Mouse (Mus musculus): ENCODE measurements around the gene Chek2. TPM values are rescaled to one million over a fixed set of nuclear protein-coding genes. Genes with fewer than 3 reads are reported as not detected.
"Not testable (repeated sequence)": the region's sequence is repeated elsewhere in the genome, so short reads cannot be mapped to it uniquely, and the experiment has no call there.

The Chek2 gene
- polyA plus RNA-seq, 1 experiment from 2014 or later, result 47.5 TPM

DNA sequence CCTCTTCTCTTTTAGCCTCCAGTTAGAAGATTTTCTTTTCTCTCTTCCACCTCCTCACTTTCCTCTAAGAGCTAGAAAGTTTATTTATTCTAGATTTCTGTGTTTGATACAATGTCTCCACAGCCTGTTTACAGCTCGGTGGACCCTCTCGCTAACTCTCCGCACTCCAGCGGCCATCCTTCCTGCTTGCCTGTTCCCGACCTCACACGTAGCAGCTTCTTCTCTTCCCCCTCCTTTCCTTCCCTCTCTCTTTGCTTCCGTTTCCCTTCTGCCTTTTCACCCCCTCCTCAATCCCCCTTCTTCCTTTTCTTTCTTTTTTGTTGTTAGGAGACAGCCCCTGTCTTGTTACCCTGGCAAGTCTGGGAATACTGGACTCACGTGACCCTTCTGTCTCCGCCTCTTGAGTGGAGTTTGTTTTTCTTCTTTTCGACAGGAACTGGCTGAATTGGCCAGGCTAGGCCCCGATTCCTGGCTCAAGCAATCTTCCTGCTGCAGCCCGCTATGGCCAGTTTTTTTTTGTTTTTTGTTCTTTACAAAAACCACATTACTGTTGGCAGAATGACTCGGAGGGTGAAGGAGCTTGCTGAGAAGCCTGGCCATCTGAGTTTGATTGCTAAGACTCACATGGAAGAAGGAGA, 19.4 kb downstream of the Chek2 start:
- DNase-seq (ENCODE audit: extremely low spot score, low spot score), result no peak
- Histone ChIP-seq H3K27ac (peak overlapping the region; percentile 48), H3K36me3 (replicated peaks) (peaks cover 91% of the 10 kb centered on the region), H3K27me3 (ENCODE audit: poor library complexity, severe bottlenecking) (no peaks in the 10 kb centered on the region), H3K9me3 (no peaks in the 10 kb centered on the region), H3K4me3 (no peak overlapping the region), H3K4me1 (0 out of 2 replicates have a peak, but pooled peaks cover 7% of the 10 kb centered on the region)
- 78% methylated on average over 13 of the region's 13 CpGs for WGBS

DNA sequence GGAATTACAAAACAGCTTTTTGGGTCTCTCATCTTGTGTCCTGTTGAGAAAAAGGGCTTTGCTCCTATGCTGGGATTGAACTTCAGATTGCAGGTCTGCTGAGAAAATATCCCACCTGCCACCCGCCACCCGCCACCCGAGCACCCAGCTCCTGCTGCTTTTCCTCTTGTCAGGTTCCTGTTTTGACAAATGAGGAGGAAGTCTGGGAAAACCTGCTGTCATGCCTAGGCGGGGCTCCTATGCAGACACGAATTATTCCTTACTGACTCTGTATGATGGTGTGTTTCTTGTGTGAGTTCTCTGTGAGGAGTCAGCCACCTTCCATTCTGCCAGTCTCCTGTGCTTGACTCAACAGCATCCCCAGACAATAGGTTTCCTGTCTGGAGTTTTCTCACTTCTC, 20.7 kb downstream of the Chek2 start:
- Histone ChIP-seq H3K27ac (no peak overlapping the region), H3K36me3 (replicated peaks) (peaks cover 96% of the 10 kb centered on the region)

DNA sequence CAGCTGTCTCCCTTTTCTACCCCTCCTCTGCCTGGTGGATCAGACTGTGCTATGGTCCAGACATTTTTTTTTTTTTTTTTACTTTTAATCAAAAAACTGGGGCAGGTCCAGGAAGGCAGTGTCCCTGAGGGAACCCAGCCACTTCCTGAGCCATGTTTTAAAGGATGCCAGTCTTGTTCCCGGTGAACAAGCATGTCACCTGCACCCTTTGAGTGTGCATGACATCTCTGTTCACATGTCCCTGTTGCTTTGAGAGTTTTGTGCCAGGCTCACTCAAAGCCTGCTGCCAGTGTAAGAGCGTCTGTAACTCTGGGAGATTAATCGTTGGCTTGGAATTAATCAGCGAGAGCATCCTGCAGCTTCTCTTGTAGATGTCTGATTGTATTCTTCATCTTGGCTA, 28.7 kb downstream of the Chek2 start:
- peaks cover 22% of the 10 kb centered on the region for H3K4me1 ChIP-seq
- WGBS, result 75% methylated on average over 4 of the region's 4 CpGs
- no peak overlapping the region for H3K4me3 ChIP-seq
- peak overlapping the region; percentile 62 for H3K27ac ChIP-seq
- H3K36me3 ChIP-seq (replicated peaks), result peaks cover 90% of the 10 kb centered on the region
- DNase-seq (ENCODE audit: extremely low spot score, low spot score), result no peak
- no peaks in the 10 kb centered on the region for H3K27me3 ChIP-seq (ENCODE audit: poor library complexity, severe bottlenecking)
- H3K9me3 ChIP-seq, result no peaks in the 10 kb centered on the region

More for the DNA sequence above, 20.7 kb downstream of the Chek2 start:
- no peak for DNase-seq (ENCODE audit: extremely low spot score, low spot score)
- no peaks in the 10 kb centered on the region for H3K27me3 ChIP-seq (ENCODE audit: poor library complexity, severe bottlenecking)
- H3K9me3 ChIP-seq, result no peaks in the 10 kb centered on the region
- 94% methylated on average over 5 of the region's 5 CpGs for WGBS
- no peak overlapping the region for H3K4me3 ChIP-seq
- H3K4me1 ChIP-seq, result 0 out of 2 replicates have a peak, but pooled peaks cover 7% of the 10 kb centered on the region

DNA sequence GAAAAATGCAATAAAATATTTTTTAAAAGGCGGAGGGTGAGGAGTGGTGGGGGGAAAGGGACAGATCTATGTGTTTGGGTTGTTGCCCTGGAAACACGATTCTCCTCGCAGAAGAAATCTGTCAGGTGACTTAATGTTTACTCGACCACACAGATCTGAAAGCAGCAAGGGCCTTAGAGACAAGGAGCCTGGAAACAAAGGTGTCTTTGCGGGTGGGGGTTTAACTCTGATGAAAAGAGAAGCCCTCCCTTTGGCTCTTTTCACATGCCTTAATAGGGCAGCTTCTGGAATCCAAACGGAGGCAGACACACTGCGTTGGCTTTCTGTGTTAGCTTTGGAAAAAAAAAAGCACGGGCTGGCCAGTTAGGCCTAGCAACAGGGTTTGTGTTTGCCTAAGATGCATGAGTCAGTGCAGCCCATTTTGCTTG, 29.5 kb downstream of the Chek2 start:
- Histone ChIP-seq H3K4me3 (no peak overlapping the region), H3K4me1 (peaks cover 22% of the 10 kb centered on the region), H3K27ac (peak overlapping the region; percentile 62), H3K9me3 (no peaks in the 10 kb centered on the region), H3K27me3 (ENCODE audit: poor library complexity, severe bottlenecking) (no peaks in the 10 kb centered on the region), H3K36me3 (replicated peaks) (peaks cover 89% of the 10 kb centered on the region)
- 45% methylated on average over 8 of the region's 8 CpGs for WGBS
- peak; percentile 27 for DNase-seq (ENCODE audit: extremely low spot score, low spot score)

DNA sequence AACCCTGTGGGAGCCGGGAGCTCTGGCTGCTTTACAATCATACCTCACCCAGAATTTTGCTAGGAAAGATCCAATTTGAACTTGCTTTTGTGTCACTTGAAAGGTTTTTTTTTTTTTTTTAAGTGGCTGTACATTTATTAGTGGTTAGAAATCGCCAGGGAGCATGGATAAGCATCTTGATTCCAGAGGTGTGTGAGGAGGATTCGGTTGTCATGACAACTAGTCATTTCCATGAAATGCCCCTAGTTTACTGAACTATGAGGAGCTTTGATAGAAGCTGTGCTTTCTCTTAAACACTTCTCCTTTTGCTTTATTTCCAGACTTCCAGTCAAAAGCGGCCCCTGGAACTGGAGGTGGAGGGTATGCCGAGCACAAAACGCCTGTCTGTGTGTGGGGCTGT, 33.4 kb downstream of the Chek2 start:
- no peak overlapping the region for H3K4me3 ChIP-seq
- H3K36me3 ChIP-seq (replicated peaks), result peaks cover 70% of the 10 kb centered on the region
- no peaks in the 10 kb centered on the region for H3K9me3 ChIP-seq
- peaks cover 22% of the 10 kb centered on the region for H3K4me1 ChIP-seq
- no peak for DNase-seq (ENCODE audit: extremely low spot score, low spot score)
- 87% methylated on average over 6 of the region's 6 CpGs for WGBS
- H3K27me3 ChIP-seq (ENCODE audit: poor library complexity, severe bottlenecking), result no peaks in the 10 kb centered on the region
- H3K27ac ChIP-seq, result no peak overlapping the region

DNA sequence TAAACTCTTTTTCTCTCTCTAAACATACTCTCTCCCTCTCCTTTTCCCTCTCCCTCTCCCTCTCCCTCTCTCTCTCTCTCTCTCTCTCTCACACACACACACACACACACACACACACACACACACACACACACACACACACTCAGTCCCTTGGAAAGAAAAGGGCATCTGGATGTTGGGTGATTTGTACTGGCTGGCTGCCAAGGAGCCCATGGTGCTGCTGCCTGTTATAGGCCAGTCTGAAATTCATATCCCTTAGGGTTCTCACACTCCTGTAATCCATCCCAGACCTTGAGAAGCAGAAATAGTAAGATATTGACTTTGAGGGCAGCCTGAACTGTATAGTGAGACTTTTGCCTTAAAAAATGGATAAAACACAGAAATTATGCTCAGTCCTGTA, 34.9 kb downstream of the Chek2 start:
- Histone ChIP-seq H3K4me3 (no peak overlapping the region), H3K36me3 (replicated peaks) (peaks cover 62% of the 10 kb centered on the region), H3K9me3 (no peaks in the 10 kb centered on the region), H3K27ac (no peak overlapping the region), H3K4me1 (peaks cover 13% of the 10 kb centered on the region), H3K27me3 (ENCODE audit: poor library complexity, severe bottlenecking) (no peaks in the 10 kb centered on the region)
- DNase-seq (ENCODE audit: extremely low spot score, low spot score), result no peak

DNA sequence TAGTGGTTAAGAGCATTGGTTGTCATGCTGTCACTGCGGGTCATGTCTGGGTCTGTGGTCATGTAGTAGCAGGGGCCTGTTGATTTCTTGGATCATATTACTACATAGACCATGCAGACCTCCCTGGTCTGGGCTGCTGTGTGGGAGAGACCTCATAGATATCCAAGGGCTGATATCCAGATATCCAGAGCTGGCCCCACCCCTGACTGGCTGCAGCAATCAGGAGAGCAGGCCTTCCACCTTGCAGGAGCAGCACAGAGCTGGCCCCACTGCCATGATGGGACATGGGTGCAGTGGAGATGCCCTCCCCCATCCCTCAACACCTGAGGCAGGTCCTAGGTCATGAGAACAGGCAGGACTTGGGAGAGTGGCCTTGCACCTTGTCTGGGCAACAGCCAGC, 35.5 kb downstream of the Chek2 start:
- Histone ChIP-seq H3K9me3 (no peaks in the 10 kb centered on the region), H3K27ac (peak overlapping the region; percentile 33; the same call in 1 of the 2 replicates), H3K27me3 (ENCODE audit: poor library complexity, severe bottlenecking) (no peaks in the 10 kb centered on the region), H3K4me1 (peaks cover 14% of the 10 kb centered on the region), H3K36me3 (replicated peaks) (peaks cover 56% of the 10 kb centered on the region), H3K4me3 (no peak overlapping the region)
- WGBS, result 97% methylated on average over 1 of the region's 1 CpGs
- no peak for DNase-seq (ENCODE audit: extremely low spot score, low spot score)

DNA sequence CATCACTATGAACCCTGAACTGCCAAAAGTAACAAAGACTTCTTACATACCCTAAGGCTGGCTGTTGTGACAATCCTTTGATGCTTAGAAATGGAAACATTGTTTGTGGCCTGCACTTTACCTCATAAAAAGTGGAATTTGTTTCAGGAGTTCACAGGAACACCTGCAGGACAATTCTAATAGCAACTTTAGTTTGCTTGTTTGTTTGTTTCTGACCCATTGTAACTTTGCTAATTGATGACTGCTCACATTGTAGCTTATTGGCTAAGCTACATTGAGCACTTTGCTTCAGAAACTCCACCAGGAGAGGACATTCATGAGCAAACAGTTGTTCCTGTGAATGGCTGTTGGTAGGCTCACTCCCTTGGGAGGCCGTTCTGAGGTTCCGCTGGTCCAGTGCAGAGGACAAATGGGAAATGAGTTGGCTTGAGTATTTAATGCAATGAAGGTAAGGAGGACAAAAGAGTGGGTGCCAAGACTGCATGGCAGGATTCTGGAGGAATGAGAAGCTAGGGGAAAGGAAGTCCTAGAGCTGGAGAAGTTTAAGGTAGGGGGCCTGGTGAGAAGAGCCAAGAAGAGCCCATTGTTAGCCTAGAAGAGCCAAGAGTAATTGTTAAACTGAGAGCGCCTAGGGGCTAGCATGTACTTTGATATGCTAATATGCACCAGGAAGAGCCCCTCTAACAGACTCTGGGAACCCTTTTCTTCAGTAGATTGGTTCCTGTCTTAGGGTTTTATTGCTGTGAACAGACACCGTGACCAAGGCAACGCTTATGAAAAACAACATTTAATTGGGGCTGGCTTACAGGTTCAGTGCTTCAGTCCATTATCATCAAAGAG, 38.1 kb downstream of the Chek2 start:
- no peak overlapping the region for H3K4me3 ChIP-seq
- H3K9me3 ChIP-seq, result no peaks in the 10 kb centered on the region
- 85% methylated on average over 5 of the region's 5 CpGs for WGBS

DNA sequence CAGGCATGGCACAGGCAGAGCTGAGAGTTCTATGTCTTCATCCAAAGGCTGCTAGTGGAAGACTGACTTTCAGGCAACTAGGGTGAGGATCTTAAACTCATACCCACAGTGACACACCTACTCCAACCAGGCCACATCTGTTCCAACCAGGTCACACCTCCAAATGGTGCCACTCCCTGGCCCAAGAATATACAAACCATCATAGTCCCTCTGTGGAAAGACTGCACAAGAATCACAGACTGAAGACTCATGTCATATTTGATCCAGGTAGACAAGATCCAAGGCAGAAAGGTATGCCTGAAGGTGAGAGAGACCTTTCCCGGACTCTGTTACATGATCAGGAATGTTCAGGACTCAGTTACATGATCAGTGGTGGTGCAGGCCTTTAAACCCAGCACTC, 38.7 kb downstream of the Chek2 start:
- not testable (repeated sequence) for H3K27me3 ChIP-seq (ENCODE audit: poor library complexity, severe bottlenecking); H3K9me3 ChIP-seq; H3K4me3 ChIP-seq; H3K27ac ChIP-seq; DNase-seq (ENCODE audit: extremely low spot score, low spot score)
- H3K4me1 ChIP-seq, result peaks cover 22% of the 10 kb centered on the region
- H3K36me3 ChIP-seq (replicated peaks), result peaks cover 36% of the 10 kb centered on the region
- 90% methylated on average over 1 of the region's 1 CpGs for WGBS

More for the DNA sequence above, 38.1 kb downstream of the Chek2 start:
- Histone ChIP-seq H3K27me3 (ENCODE audit: poor library complexity, severe bottlenecking) (no peaks in the 10 kb centered on the region), H3K36me3 (replicated peaks) (peaks cover 42% of the 10 kb centered on the region), H3K27ac (no peak overlapping the region), H3K4me1 (peaks cover 22% of the 10 kb centered on the region)
- DNase-seq (ENCODE audit: extremely low spot score, low spot score), result no peak

DNA sequence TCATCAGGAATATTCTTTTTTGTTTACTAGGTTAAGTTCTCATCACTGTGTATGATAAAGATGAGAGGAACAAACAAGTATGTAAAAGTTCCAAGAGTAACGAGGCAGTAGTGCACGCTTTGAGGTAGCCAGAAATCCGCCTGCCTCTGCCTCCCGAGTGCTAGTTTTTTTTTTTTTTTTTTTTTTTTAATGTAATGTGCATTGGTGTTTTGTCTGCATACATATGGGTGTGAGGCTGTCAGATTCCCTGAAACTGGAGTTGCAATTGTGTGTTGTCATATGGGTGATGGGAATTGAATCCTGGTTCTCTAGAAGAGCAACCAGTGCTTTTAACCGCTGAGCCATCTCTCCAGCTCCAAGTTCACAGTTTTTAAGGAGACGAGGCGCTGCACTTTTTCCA, 39.3 kb downstream of the Chek2 start:
- Histone ChIP-seq H3K4me3 (peak overlapping the region; percentile 90), H3K9me3 (no peaks in the 10 kb centered on the region), H3K27me3 (ENCODE audit: poor library complexity, severe bottlenecking) (no peaks in the 10 kb centered on the region), H3K4me1 (peaks cover 22% of the 10 kb centered on the region), H3K36me3 (replicated peaks) (peaks cover 34% of the 10 kb centered on the region), H3K27ac (peak overlapping the region; percentile 97)
- no peak for DNase-seq (ENCODE audit: extremely low spot score, low spot score)
- 63% methylated on average over 7 of the region's 7 CpGs for WGBS

DNA sequence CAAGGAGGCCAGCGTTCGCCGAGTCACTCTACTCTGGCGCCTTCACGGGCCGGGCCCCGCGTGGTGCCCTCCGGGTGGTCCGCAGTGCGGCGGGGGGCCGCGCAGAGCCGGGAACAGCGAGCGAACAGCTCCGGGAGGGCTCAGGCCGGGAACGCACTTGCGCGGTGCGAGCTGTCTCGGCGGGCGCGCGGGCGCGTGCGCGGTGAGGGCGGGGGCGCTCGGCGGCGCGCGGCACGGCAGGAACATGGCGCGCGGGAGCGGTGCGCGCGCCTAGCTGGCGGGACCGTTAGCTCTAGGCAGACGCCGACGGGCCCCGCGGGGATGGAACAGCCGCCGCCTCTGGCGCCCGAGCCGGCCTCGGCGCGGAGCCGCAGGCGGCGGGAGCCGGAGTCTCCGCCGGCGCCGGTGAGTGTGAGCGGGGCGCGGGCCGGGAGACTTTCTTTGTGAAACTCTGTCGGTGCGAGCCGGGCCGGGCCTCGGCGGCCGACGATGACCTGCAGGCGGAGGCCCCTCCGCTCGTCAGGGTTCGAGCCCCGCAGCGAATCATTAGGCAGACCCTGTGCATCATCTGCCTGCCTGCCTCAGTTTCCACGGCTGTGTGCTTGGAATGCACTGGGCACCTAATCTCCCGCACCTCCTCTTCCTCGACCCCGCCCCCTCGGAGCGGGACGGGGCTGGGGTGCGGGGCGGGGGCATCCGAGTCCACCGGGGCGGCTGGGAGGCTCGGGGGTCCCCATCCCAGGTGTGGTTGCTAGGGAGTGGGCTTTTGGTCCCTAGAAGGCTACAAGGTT, 40.0 kb downstream of the Chek2 start, which contains the start of gene Ttc28:
Gene Ttc28 (plus strand): TSS at position 220 of the 791 bp plus-strand sequence.
- peak; percentile 82 for DNase-seq (ENCODE audit: extremely low spot score, low spot score)
- Histone ChIP-seq H3K9me3 (no peaks in the 10 kb centered on the region), H3K36me3 (replicated peaks) (peaks cover 36% of the 10 kb centered on the region), H3K4me1 (peaks cover 22% of the 10 kb centered on the region), H3K27ac (peak within 1 kb of the TSS; percentile 97), H3K4me3 (peak within 1 kb of the TSS; percentile 90), H3K27me3 (ENCODE audit: poor library complexity, severe bottlenecking) (no peaks in the 10 kb centered on the region)
- WGBS, result under 1% methylated on average over 101 of the region's 101 CpGs

DNA sequence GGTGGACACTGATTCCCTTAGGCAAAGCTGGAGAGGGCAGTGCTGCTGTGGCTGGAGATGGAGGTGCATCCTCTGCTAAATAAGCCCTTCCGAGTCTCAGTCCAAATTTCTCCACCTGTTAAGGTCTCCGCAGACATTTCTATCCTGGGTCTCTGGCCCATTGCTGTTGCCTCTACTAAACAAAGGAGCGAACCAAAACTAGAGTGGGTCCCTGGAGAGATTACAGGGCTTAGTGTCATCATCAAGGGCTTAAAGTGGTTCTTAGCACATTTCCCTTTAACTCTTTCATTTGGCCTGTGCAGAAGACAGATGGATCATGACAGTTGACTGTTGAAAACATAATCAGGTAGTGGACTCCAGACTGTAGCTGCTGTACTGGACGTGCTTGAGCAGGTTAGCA, 48.8 kb downstream of the Chek2 start:
- Histone ChIP-seq H3K4me3 (no peak overlapping the region), H3K36me3 (replicated peaks) (peaks cover 54% of the 10 kb centered on the region), H3K27me3 (ENCODE audit: poor library complexity, severe bottlenecking) (no peaks in the 10 kb centered on the region), H3K4me1 (no peaks in the 10 kb centered on the region), H3K9me3 (no peaks in the 10 kb centered on the region), H3K27ac (no peak overlapping the region)
- DNase-seq (ENCODE audit: extremely low spot score, low spot score), result no peak
- WGBS, result 91% methylated on average over 4 of the region's 4 CpGs
